Mouse (Mus musculus) megakaryocyte, embryonic 14.5 days (primary cell): ENCODE results near the gene Gon4l. TPM values are rescaled to one million over a fixed set of nuclear protein-coding genes. Genes with fewer than 3 reads are reported as not detected.

Source experiments
- H3K27me3 ChIP-seq: replicated peaks from 2 replicates; pipeline ENCODE3; 2012; ENCODE audit warnings: inconsistent platforms
- H3K36me3 ChIP-seq: replicated peaks from 2 replicates; pipeline ENCODE3; 2012; ENCODE audit warnings: low read length, inconsistent platforms, mixed read lengths
- H3K4me1 ChIP-seq: 2 replicates; pipeline ENCODE4 v1.6.1; 2012; ENCODE audit warnings: inconsistent platforms
- H3K4me3 ChIP-seq: replicated peaks from 2 replicates; pipeline ENCODE3; 2012; ENCODE audit warnings: moderate library complexity, mild to moderate bottlenecking, inconsistent platforms
- H3K9me3 ChIP-seq: 2 replicates; pipeline ENCODE4 v1.6.1; 2012; ENCODE audit warnings: inconsistent platforms
- FLI1 ChIP-seq: IDR thresholded peaks from 2 replicates; pipeline ENCODE4 v1.6.1; 2012; ENCODE audit warnings: low read length, inconsistent platforms, mixed read lengths
- GATA1 ChIP-seq: IDR thresholded peaks from 3 replicates; pipeline ENCODE4 v1.6.1; 2012; ENCODE audit warnings: mixed read lengths, low read length, inconsistent platforms, borderline replicate concordance
- polyA plus RNA-seq: library from polyadenylated mRNA; stranded (reverse); fragments of >175 nt; gene quantifications from 2 replicates; pipeline ENCODE4 v1.2.3, GENCODE M21; 2012; ENCODE audit warnings: low replicate concordance; ENCODE audit not compliant: insufficient read depth

Gene Gon4l
- polyA plus RNA-seq, 1 experiment: 8.3 TPM

GRCm38 (mm10) chr3:88912585-88912984 lies 77.6 kb downstream of the Gon4l start:
- peaks cover 33% of the 10 kb centered on the region for H3K4me1 ChIP-seq
- no peaks in the 10 kb centered on the region for H3K27me3 ChIP-seq
- H3K4me3 ChIP-seq: peak overlapping the region; percentile 100
- no peaks in the 10 kb centered on the region for H3K9me3 ChIP-seq
- peaks cover 53% of the 10 kb centered on the region for H3K36me3 ChIP-seq
- TF ChIP-seq GATA1 (no peak), FLI1 (no peak)

GRCm38 (mm10) chr3:88913511-88914383 lies 78.7 kb downstream of the Gon4l start, which contains the start of gene Msto1:
Gene Msto1 (minus strand): TSS chr3:88913999.
- no peak for TF ChIP-seq GATA1
- TF ChIP-seq FLI1: no peak
- H3K4me3 ChIP-seq: peak within 1 kb of the TSS; percentile 100
- peaks cover 38% of the 10 kb centered on the region for H3K4me1 ChIP-seq
- no peaks in the 10 kb centered on the region for H3K27me3 ChIP-seq
- H3K36me3 ChIP-seq: peaks cover 42% of the 10 kb centered on the region
- no peaks in the 10 kb centered on the region for H3K9me3 ChIP-seq

GRCm38 (mm10) chr3:88914384-88914810 lies 79.4 kb downstream of the Gon4l start:
- Histone ChIP-seq H3K36me3 (peaks cover 36% of the 10 kb centered on the region), H3K27me3 (no peaks in the 10 kb centered on the region), H3K4me3 (peak overlapping the region; percentile 100), H3K4me1 (peaks cover 38% of the 10 kb centered on the region), H3K9me3 (no peaks in the 10 kb centered on the region)
- TF ChIP-seq GATA1: no peak
- TF ChIP-seq FLI1: no peak

DNA sequence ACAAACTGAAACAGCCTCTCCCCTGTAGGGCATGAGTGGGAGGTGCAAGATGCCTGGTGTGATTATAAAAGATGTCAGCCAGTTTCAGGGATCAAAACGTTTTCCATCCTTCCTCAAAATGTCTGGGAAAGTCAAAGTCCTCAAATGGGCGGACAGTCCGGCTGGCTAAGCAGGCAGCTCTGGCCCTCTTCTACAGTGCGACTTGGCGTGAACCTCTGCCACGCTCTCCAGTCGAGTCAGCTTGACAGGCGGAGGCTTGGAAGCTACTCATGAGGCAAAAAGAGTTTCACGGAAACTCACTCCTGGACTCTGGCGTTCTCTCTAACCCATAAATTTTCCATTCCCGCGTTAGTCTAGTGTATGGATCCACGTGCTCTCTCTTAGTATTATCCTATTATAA lies 84.0 kb downstream of the Gon4l start:
- Histone ChIP-seq H3K36me3 (peaks cover 41% of the 10 kb centered on the region), H3K4me3 (no peak overlapping the region), H3K4me1 (peaks cover 23% of the 10 kb centered on the region), H3K9me3 (peaks cover 13% of the 10 kb centered on the region), H3K27me3 (no peaks in the 10 kb centered on the region)
- TF ChIP-seq GATA1: no peak
- no peak for TF ChIP-seq FLI1

GRCm38 (mm10) chr3:88921411-88921810 lies 86.4 kb downstream of the Gon4l start:
- H3K9me3 ChIP-seq: peaks cover 13% of the 10 kb centered on the region
- H3K36me3 ChIP-seq: peaks cover 63% of the 10 kb centered on the region
- TF ChIP-seq FLI1 (no peak), GATA1 (no peak)
- H3K27me3 ChIP-seq: no peaks in the 10 kb centered on the region
- H3K4me3 ChIP-seq: no peak overlapping the region
- peaks cover 14% of the 10 kb centered on the region for H3K4me1 ChIP-seq

GRCm38 (mm10) chr3:88923989-88924591 lies 89.1 kb downstream of the Gon4l start:
- peaks cover 90% of the 10 kb centered on the region for H3K36me3 ChIP-seq
- TF ChIP-seq GATA1: no peak
- no peak for TF ChIP-seq FLI1

DNA sequence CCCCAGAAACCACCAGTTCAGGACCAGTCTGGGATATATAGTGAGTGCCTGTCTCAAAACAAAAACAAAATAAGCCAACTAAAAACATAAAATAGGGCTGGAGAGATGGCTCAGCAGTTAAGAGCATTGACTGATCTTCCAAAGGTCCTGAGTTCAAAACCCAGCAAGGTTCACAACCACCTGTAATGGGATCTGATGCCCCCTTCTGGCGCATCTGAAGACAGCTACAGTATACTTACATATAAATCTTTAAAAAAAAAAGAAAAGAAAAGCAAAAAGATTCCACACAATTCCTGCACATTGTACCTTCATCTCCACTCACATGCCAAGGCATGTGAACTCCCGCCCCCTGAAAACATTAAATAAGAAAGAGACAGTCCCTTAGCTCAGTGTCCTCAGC lies 90.6 kb downstream of the Gon4l start:
- Histone ChIP-seq H3K4me1 (no peaks in the 10 kb centered on the region), H3K9me3 (peaks cover 11% of the 10 kb centered on the region), H3K4me3 (no peak overlapping the region), H3K27me3 (no peaks in the 10 kb centered on the region), H3K36me3 (peaks cover 99% of the 10 kb centered on the region)
- TF ChIP-seq GATA1 (no peak), FLI1 (no peak)

More at GRCm38 (mm10) chr3:88923989-88924591, 89.1 kb downstream of the Gon4l start:
- Histone ChIP-seq H3K9me3 (peaks cover 13% of the 10 kb centered on the region), H3K4me3 (no peak overlapping the region), H3K4me1 (no peaks in the 10 kb centered on the region), H3K27me3 (no peaks in the 10 kb centered on the region)

- no peaks in the 10 kb centered on the region for H3K4me1 ChIP-seq
- no peaks in the 10 kb centered on the region for H3K9me3 ChIP-seq
- no peaks in the 10 kb centered on the region for H3K27me3 ChIP-seq
- peaks cover 98% of the 10 kb centered on the region for H3K36me3 ChIP-seq
- no peak overlapping the region for H3K4me3 ChIP-seq
- TF ChIP-seq GATA1: no peak
- no peak for TF ChIP-seq FLI1
Observed at GRCm38 (mm10) chr3:88929501-88929900, 94.5 kb downstream of the Gon4l start.

DNA sequence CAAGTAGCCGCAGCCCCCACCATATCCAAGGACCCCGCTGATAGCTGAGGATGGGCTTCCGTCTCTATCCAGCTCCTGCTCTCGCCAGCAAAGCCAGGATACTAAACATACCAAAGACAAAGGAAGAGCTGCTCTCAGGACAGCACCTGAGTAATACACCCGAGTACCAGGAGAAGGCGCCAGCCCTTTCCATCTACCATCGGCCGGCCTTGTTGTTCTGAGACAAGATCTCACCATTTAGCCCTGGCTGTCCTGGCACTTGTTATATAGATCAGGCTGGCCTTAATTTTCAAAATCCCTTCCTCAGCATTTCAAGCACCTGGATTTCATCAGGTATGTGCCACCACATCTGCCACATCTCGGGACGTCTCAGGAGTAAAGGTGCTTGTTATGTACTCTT lies 104.0 kb downstream of the Gon4l start:
- peaks cover 82% of the 10 kb centered on the region for H3K36me3 ChIP-seq
- peaks cover 15% of the 10 kb centered on the region for H3K4me1 ChIP-seq
- H3K9me3 ChIP-seq: no peaks in the 10 kb centered on the region
- no peaks in the 10 kb centered on the region for H3K27me3 ChIP-seq
- TF ChIP-seq GATA1 (no peak), FLI1 (no peak)
- H3K4me3 ChIP-seq: no peak overlapping the region

GRCm38 (mm10) chr3:88939749-88940148 lies 104.7 kb downstream of the Gon4l start:
- H3K4me1 ChIP-seq: peaks cover 19% of the 10 kb centered on the region
- H3K4me3 ChIP-seq: no peak overlapping the region
- peaks cover 76% of the 10 kb centered on the region for H3K36me3 ChIP-seq
- no peaks in the 10 kb centered on the region for H3K27me3 ChIP-seq
- TF ChIP-seq GATA1: no peak
- TF ChIP-seq FLI1: no peak
- H3K9me3 ChIP-seq: no peaks in the 10 kb centered on the region
